Mouse (Mus musculus) small intestine, adult 10 weeks (tissue): Measurements from ENCODE around the gene 4933402D24Rik. TPM values are rescaled to one million over a fixed set of nuclear protein-coding genes. Genes with fewer than 3 reads are reported as not detected.

ENCODE experiments used
- polyA plus RNA-seq: library from polyadenylated mRNA; stranded (reverse); fragments of 350-450 nt; fragmentation: Illumina TruSeq; extraction: RNeasy Lipid Tissue Mini Kit (QIAGEN cat#74804); gene quantifications from one replicate; pipeline ENCODE4 v1.2.3, GENCODE M21; 2014; ENCODE audit warnings: low replicate concordance

4933402D24Rik gene
- polyA plus RNA-seq = not detected

DNA sequence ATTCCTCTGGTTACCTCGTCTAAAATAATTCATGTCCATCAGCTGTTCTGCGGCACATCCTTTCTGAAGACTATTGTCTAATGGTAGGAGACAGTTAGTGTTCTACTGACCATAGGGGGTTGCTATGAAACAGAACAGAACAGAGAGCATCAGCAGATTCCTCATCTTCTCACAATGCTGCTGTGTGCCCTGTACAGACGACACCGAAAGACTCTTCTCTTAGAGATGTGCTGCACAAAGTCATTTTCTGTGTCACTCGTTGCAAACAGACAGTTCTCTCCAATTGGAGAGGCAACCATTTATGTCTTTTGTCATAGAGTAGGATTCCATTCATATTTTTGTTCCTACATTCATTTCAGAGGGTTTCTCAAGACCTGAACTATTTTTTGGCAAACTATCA, at the start of gene 4933402D24Rik:
4933402D24Rik (minus strand) TSS at position 101 of the 400 bp plus-strand sequence.

DNA sequence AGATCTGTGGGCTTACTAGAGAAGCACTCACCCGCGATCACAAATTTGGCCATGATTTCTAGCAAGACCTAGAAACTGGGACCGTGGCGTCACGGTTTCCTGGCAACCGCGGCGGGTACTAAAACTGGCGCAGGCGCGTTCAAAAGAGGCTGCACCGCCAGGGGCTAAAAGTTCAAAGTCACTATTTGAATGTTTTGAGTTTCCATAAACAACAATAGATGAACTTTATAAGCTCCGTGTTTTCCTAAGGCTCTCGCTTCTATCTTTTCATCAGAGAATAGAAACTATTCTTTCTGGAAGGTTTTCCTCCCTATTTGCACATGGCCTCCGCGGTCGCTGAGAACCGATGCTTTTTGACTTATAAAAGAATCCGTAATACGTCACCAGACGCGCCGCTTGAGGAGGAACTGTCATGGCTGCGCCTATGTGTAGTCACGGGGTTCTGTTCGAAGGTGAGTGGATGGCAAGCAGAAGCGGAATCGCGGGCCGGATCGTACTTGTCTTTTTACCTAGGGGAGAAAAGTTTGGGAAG, 38.8 kb downstream of the 4933402D24Rik start, which contains the start of the genes Mdh1b and Fastkd2:
Mdh1b (minus strand) TSS at position 79 of the 532 bp plus-strand sequence.
Fastkd2 (plus strand) TSS at position 375 of the 532 bp plus-strand sequence.

Other genes with a start within 250 kb of the 4933402D24Rik start
- not detected for gene Gm39653, start 153.3 kb downstream of the 4933402D24Rik start, polyA plus RNA-seq
- not detected for gene Dytn, start 82.3 kb downstream of the 4933402D24Rik start, polyA plus RNA-seq
- not detected for gene Mdh1b, start 38.9 kb downstream of the 4933402D24Rik start, polyA plus RNA-seq
- 43.0 TPM for gene Fastkd2, start 38.7 kb downstream of the 4933402D24Rik start, polyA plus RNA-seq